Mouse (Mus musculus) neural tube, embryonic 10.5 days (tissue): Measurements from ENCODE around the gene Col16a1.

Source experiments
- DNase-seq: peaks from one replicate; pipeline ENCODE4 v3.0.0-alpha.2; 2017; ENCODE audit warnings: low spot score; ENCODE audit errors: extremely low spot score

Col16a1 gene

DNA sequence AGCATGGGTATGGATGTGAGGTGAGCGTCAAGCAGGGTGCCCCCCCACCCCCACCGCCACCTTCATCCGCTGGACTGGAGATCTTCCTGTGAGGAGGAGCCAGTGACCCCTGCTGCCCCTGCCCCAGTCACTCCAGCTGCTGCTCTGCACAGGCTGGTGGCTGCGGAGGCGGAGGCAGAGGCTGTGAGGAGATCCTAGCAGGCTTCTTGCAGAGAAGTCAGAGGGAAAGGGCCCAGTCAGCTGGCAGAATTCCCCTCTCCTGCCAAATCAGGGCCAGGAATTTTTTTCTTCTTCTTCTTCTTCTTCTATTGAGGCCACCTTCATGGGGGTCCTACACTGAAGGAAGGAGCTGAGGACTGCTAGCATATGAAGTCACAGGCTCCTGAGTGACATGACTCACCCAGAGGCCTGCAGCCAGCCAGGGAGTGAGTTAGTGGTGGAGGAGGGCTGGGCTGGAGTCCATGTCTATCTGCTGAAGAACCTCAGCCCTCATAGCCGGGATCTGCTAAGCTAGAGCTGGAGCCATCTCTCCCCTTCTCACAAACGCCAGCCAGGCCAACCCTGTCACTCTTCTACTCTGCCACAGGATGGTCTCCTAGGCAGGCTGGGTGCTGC lies 36.8 kb downstream of the Col16a1 start:
- DNase-seq = no peak

GRCm38 (mm10) chr4:130085246-130085820 lies 37.7 kb downstream of the Col16a1 start:
- no peak for DNase-seq

GRCm38 (mm10) chr4:130087293-130087692 lies 39.7 kb downstream of the Col16a1 start:
- peak; percentile 97 for DNase-seq

DNA sequence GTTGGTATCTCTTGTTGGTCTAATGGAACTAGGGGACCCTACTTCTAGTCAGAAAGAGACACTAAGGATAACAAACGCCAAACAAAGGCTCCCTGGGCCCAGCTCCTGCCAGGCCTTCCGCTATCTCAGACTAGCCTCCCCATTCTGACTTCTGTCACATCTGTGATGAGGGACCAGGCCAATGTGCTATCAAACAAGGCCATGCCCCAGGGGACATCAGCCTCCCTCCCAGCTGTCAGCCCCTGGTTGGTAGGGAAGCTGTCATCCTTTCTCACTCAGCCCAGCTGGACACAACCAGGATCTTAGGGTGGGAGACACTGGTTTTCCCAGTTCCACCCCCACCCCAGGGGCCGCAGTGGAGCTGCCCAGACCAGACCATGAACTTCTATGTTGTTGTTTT lies 47.5 kb downstream of the Col16a1 start:
- no peak for DNase-seq

GRCm38 (mm10) chr4:130101183-130101582 lies 53.5 kb downstream of the Col16a1 start:
- no peak for DNase-seq

- no peak for DNase-seq
These were observed 54.5 kb downstream of the Col16a1 start, which contains the start of gene Pef1 for GRCm38 (mm10) chr4:130102111-130102651. Gene Pef1 (plus strand): TSS chr4:130102558.

DNA sequence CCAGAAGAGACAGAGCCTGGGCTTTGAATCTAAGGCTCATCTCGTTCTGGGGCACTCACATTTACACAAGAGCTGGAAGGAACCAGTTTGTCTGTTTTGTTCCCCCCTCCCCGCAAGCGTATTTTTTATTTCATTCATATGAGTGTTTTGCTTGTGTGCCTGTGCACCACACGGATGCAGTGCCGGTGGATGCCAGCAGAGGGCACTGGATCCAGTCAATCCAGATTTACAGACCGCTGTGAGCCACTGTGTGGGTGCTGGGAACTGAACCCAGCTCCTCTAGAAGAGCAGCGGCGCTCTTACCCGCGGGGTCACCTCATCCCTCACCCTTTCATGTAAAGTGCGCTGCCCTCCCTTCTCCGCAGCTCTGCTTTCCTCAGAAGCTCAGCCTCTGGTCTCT lies 56.0 kb downstream of the Col16a1 start:
- DNase-seq = no peak

- no peak for DNase-seq
These were observed 56.9 kb downstream of the Col16a1 start for GRCm38 (mm10) chr4:130104584-130104983.

DNA sequence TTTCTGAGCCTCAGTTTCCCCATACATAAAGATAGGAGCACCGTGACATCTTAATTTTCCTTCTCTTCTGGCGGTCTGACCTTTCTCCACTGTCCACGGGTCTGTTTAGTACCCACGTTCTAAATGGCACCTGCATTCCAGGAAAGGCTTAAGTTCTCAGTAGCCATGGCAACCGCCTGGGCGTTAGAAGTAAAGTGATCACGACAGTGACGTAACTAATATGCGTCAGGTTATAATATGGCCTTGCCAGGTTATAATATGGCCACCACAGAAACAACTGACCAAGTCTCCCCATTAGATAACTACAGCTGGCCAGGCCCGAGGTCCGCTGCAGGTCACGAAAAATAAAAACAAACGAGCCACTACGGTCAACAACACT lies 59.4 kb downstream of the Col16a1 start:
- no peak for DNase-seq

GRCm38 (mm10) chr4:130107444-130108131 lies 59.9 kb downstream of the Col16a1 start:
- peak; percentile 100 for DNase-seq

DNA sequence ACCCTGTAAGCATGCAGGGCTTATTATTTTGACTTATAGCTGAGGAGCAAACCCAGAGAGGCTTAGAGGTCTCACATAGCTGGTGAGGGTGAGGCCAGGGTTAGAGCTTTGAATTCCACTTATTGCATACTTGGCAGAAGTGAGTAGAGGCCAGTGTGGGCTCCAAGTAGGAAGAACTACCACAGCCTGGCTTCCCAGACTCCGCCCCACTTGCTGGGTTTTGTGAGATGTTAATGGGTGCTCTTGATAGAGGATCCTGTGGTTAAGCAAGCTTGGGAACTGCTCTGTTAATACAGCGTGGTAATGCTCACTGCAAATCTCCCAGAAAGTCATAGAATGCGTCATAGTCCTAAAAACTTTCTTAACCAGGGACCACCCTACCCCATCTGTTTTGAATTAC lies 61.3 kb downstream of the Col16a1 start:
- no peak for DNase-seq

DNA sequence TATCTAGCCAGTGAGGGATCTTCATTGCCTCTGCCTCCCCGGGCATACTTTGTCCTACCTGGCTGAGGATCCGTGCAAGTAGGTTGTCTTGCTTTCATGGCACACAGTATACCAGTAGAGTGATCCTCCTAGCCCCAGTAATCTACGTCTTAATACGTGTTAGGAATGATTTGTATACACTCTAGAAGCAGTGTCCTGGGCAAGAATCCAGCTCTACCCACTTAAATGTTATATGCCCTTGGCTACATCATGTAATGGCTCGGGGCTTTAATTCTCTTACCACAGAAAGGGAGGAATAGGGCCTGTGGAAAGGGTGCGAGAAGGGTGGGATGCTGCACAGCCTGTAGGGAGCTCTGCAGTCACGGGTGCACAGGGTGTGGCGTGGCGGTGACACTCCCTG lies 62.0 kb downstream of the Col16a1 start:
- no peak for DNase-seq

DNA sequence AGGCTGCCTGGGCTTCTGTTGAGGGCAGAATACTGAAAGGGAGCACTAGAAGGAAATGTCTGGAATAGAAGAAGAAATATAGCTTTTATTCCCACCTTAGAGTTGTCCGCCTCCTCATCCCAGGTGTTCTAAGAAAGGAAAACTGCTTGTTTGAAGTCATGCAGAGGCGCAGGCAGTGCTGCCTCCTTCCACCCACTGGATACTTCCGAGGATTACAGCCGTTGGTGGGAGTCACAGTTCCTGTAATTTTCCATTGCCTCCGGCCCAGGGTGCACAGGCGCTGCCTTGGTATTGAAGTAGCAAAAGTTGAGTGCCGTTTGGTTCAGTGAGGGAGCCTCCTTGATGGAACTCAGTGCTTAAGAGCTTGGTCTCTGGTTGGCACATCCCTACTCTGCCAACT lies 62.5 kb downstream of the Col16a1 start:
- no peak for DNase-seq

GRCm38 (mm10) chr4:130112299-130112698 lies 64.7 kb downstream of the Col16a1 start:
- no peak for DNase-seq

- no peak for DNase-seq
These were observed 65.1 kb downstream of the Col16a1 start for GRCm38 (mm10) chr4:130112732-130113131.

DNA sequence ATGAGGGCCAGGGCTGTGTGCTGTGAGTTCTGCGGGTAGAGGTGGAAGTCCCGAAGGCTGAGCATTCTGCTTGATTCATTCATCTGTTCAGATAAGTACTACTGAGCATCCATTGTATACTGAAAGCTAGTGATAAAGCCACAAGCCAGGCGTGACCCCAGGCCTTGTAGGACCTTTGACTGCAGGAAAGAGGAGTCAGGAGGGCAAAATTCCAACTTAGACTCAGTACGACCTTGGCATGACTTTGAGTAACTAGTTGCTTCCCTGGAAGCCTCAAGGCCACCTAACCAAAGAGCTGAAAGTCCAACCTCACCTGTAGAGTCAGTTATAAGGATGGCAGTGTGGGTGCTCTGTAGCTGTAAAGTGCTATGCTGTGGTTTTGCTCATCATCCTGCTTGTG lies 73.1 kb downstream of the Col16a1 start:
- DNase-seq = no peak

- DNase-seq = no peak
These were observed 73.9 kb downstream of the Col16a1 start for GRCm38 (mm10) chr4:130121560-130121959.

- no peak for DNase-seq
These were observed 75.4 kb downstream of the Col16a1 start for GRCm38 (mm10) chr4:130123020-130123419.

DNA sequence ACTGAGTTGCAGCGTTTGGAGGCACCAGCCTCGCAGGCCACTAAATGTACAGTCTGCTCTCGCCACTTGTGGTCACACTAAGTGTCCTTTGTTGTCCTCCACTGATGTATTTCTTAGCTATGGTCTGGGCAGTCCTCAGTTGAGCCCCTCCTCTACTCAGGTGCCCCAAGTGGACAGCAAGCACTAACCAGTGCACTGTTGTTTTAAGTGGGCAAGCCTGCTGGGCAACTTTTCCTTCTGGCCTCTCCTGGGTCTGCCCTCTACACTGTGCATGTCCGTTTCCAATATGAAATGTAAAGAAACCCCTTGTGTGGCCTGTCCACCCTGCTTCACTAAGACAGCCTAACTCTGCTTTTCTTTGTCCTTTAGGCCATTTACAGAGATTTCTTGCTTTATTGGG lies 76.5 kb downstream of the Col16a1 start:
- no peak for DNase-seq

- no peak for DNase-seq
These were observed 77.5 kb downstream of the Col16a1 start for GRCm38 (mm10) chr4:130125164-130125563.

DNA sequence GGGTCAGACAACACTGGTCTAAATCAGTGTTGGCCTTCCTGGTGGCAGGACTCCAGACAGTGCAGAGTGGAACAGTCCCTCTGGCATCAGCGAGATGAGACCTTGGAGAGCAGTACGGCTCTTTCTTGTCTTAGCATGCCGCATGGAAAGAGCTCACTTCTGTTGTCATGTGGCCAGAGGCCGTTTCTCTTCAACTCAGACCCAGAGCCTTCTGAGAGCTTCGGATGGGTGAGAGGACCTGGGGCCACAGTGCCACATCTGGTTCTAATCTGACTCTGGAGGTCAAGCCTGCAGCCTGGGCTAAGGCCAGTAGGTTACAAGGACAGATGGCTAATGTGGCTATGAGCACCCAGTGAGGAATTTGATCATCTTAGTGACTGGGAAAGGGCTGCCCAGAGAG lies 78.3 kb downstream of the Col16a1 start:
- DNase-seq = peak; percentile 52

- DNase-seq = no peak
These were observed 81.3 kb downstream of the Col16a1 start for GRCm38 (mm10) chr4:130128907-130129306.

- DNase-seq = no peak
These were observed 82.4 kb downstream of the Col16a1 start for GRCm38 (mm10) chr4:130130082-130130481.
